In the genomic region with DNA sequence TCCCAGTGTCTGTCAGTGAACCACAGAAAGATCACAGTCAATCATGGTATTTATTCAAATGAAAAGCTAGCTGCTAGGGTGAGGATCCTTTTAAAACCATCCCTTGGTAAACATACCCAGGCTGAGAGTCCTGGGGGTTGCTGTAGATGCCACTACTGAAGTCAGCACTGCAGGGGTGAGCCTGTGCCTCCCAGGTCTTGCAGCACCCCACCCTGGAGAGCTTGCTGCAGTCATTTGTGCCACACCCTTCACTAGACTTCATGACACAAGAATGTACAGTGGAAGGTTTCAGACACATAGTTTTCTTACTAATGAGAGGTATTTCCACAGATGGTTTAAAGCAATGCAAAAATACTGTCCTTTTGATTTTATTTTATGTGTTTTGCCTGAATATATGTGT, we compare ENCODE assay signal across 14 mouse cellular contexts.
"Had no signal": no experiment of that assay in that cellular context is flagged by ENCODE, and none has a peak within 500 bp of the region (broad histone marks: within the 10 kb centered on the region; RNA-seq: fewer than 3 reads in every experiment).

No protein-coding gene starts in this region.

- H3K4me3 ChIP-seq: limb, embryonic 12.5 days; megakaryocyte, embryonic 14.5 days; midbrain, embryonic 12.5 days had no signal

- H3K9ac ChIP-seq: limb, embryonic 12.5 days; midbrain, embryonic 12.5 days had no signal

- H3K4me2 ChIP-seq: limb, embryonic 12.5 days; midbrain, embryonic 12.5 days had no signal

- ATAC-seq: intestine, postnatal 0 days; midbrain, embryonic 16.5 days had no signal

- H3K9me3 ChIP-seq: limb, embryonic 12.5 days; megakaryocyte, embryonic 14.5 days; midbrain, embryonic 12.5 days had no signal

- H3K27me3 ChIP-seq: limb, embryonic 12.5 days; megakaryocyte, embryonic 14.5 days; midbrain, embryonic 12.5 days had no signal

- H3K4me1 ChIP-seq: limb, embryonic 12.5 days had no signal

- H3K36me3 ChIP-seq: midbrain, embryonic 12.5 days had no signal

- H3K27ac ChIP-seq: limb, embryonic 12.5 days; midbrain, embryonic 12.5 days had no signal

- DNase-seq: kidney, adult 8-10 months; kidney, postnatal 25 days; layer of hippocampus, adult 9-11 months; layer of hippocampus, postnatal 36 days; lung, postnatal 10 days; lung, postnatal 4 days; right cerebral cortex, adult 18-20 months; right cerebral cortex, postnatal 25 days; thymus, postnatal 4 days had no signal
